Mouse (Mus musculus): ENCODE measurements around the gene Adap1. TPM values are rescaled to one million over a fixed set of nuclear protein-coding genes. Genes with fewer than 3 reads are reported as not detected.

Gene Adap1
- polyA plus RNA-seq, 1 experiment from 2014 or later: 2.5 TPM

MicroRNA genes within 50 kb of the gene (microRNA counts, 519-probe panel; counts per million panel counts)
- not detected for microRNA mmu-miR-339-3p
- microRNA mmu-miR-339-5p: not detected

Small RNA genes within 50 kb of the gene (microRNA-seq; reads per million reads assigned to microRNA genes)
- 467 reads per million, percentile 70 among the genes with 10 or more reads in this experiment for gene Mir339 (ENCODE audit: borderline number of aligned reads)

Other genes starting within 250 kb of the Adap1 start
- 28.4 and 28.8 TPM in 2 replicates for gene Prkar1b, start 175.6 kb downstream of the Adap1 start, polyA plus RNA-seq (2015; fragmentation: Nextera tagmentation; extraction: Ambion mirVana)
- gene Dnaaf5, start 175.4 kb downstream of the Adap1 start, polyA plus RNA-seq (2015; fragmentation: Nextera tagmentation; extraction: Ambion mirVana): 8.3 and 12.7 TPM in 2 replicates
- gene Sun1, start 125.0 kb downstream of the Adap1 start, polyA plus RNA-seq (2015; fragmentation: Nextera tagmentation; extraction: Ambion mirVana): 59.2 and 61.5 TPM in 2 replicates
- 148 and 154 TPM in 2 replicates for gene Get4, start 73.3 kb downstream of the Adap1 start, polyA plus RNA-seq (2015; fragmentation: Nextera tagmentation; extraction: Ambion mirVana)
- 97.5 and 100 TPM in 2 replicates for gene Cox19, start 25.8 kb upstream of the Adap1 start, polyA plus RNA-seq (2015; fragmentation: Nextera tagmentation; extraction: Ambion mirVana)
- 24.0 and 32.3 TPM in 2 replicates for gene Cyp2w1, start 27.0 kb upstream of the Adap1 start, polyA plus RNA-seq (2015; fragmentation: Nextera tagmentation; extraction: Ambion mirVana)
- 2.9 and 3.4 TPM in 2 replicates for gene Gpr146, start 52.1 kb upstream of the Adap1 start, polyA plus RNA-seq (2015; fragmentation: Nextera tagmentation; extraction: Ambion mirVana)
- 4.2 and 4.6 TPM in 2 replicates for gene C130050O18Rik, start 79.7 kb upstream of the Adap1 start, polyA plus RNA-seq (2015; fragmentation: Nextera tagmentation; extraction: Ambion mirVana)
- gene Gper1, start 97.5 kb upstream of the Adap1 start, polyA plus RNA-seq (2015; fragmentation: Nextera tagmentation; extraction: Ambion mirVana): 3.8 and 4.2 TPM in 2 replicates
- gene 3110082I17Rik, start 134.9 kb upstream of the Adap1 start, polyA plus RNA-seq (2015; fragmentation: Nextera tagmentation; extraction: Ambion mirVana): 35.5 and 35.8 TPM in 2 replicates
- 10.2 and 14.6 TPM in 2 replicates for gene Zfand2a, start 158.9 kb upstream of the Adap1 start, polyA plus RNA-seq (2015; fragmentation: Nextera tagmentation; extraction: Ambion mirVana)
- gene Uncx, start 217.9 kb upstream of the Adap1 start, polyA plus RNA-seq (2015; fragmentation: Nextera tagmentation; extraction: Ambion mirVana): 4.6 and 9.8 TPM in 2 replicates